Mouse (Mus musculus) erythroblast, embryonic 14.5 days (primary cell): ENCODE data around the gene Gins2. TPM values are rescaled to one million over a fixed set of nuclear protein-coding genes. Genes with fewer than 3 reads are reported as not detected.

Source experiments
- H3K27me3 ChIP-seq: 2 replicates; pipeline ENCODE4 v1.6.1; 2012; ENCODE audit warnings: inconsistent platforms; ENCODE audit not compliant: control insufficient read depth
- H3K36me3 ChIP-seq: 2 replicates; pipeline ENCODE4 v1.6.1; 2012; ENCODE audit warnings: mild to moderate bottlenecking, inconsistent platforms; ENCODE audit not compliant: control insufficient read depth
- H3K4me1 ChIP-seq: 2 replicates; pipeline ENCODE4 v1.6.1; 2012; ENCODE audit warnings: inconsistent platforms; ENCODE audit not compliant: control insufficient read depth
- H3K4me3 ChIP-seq: replicated peaks from 2 replicates; pipeline ENCODE3; 2012; ENCODE audit warnings: moderate library complexity, mild to moderate bottlenecking, inconsistent platforms
- H3K9me3 ChIP-seq: 2 replicates; pipeline ENCODE4 v1.6.1; 2012; ENCODE audit warnings: low read length, inconsistent platforms, mixed read lengths; ENCODE audit not compliant: control insufficient read depth
- GATA1 ChIP-seq: IDR thresholded peaks from 2 replicates; pipeline ENCODE4 v1.6.1; 2012; ENCODE audit warnings: low read length, inconsistent platforms, mixed read lengths
- TAL1 ChIP-seq: IDR thresholded peaks from 3 replicates; pipeline ENCODE4 v1.6.1; 2012; ENCODE audit warnings: low read length, inconsistent platforms, mixed read lengths
- polyA plus RNA-seq: library from polyadenylated mRNA; stranded (reverse); fragments of >175 nt; gene quantifications from 2 replicates; pipeline ENCODE4 v1.2.3, GENCODE M21; 2012

Gene Gins2
- polyA plus RNA-seq, 1 experiment, result 8.6 TPM

GRCm38 (mm10) chr8:120547562-120547961, 41.5 kb downstream of the Gins2 start:
- Histone ChIP-seq H3K9me3 (no peaks in the 10 kb centered on the region), H3K27me3 (no peaks in the 10 kb centered on the region), H3K4me1 (peaks cover 80% of the 10 kb centered on the region), H3K36me3 (peaks cover 98% of the 10 kb centered on the region), H3K4me3 (no peak overlapping the region)
- TF ChIP-seq TAL1 (no peak), GATA1 (no peak)

GRCm38 (mm10) chr8:120544155-120544554, 44.9 kb downstream of the Gins2 start:
- H3K36me3 ChIP-seq, result peaks cover 94% of the 10 kb centered on the region
- TF ChIP-seq GATA1 (no peak), TAL1 (no peak)
- peaks cover 94% of the 10 kb centered on the region for H3K4me1 ChIP-seq
- no peaks in the 10 kb centered on the region for H3K27me3 ChIP-seq
- H3K4me3 ChIP-seq, result no peak overlapping the region
- no peaks in the 10 kb centered on the region for H3K9me3 ChIP-seq

DNA sequence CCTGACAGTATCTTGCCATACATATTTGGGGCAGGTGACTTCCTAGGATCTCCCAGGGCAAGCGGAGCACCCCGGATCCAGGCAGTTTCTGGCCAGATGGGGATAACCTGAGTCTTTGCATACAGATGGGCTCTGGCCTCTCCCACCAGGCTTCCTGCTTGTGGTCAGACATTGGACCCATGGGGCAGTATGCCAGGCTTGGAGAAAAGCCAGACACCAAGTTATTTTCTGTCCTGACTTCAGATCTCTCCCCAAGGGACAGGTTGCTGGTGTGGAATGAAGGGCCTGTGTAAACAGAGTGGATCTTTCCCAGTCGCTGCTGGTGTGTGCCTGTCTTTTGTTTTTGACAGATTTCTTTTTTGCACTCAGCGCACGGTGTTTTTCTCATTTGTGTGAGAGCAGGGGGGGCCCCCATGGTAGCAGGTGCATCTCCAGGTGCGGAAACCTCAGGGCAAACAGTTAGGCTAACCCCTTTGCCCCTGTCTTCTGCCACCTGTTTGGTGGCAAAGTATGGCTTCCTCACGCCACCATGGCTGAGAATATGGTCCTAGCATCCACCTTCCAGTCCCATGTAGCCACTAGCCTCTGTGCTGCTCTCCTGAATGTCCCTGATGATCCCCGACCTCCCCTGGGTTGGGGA, 45.6 kb downstream of the Gins2 start:
- Histone ChIP-seq H3K4me1 (peaks cover 96% of the 10 kb centered on the region), H3K4me3 (no peak overlapping the region), H3K36me3 (peaks cover 94% of the 10 kb centered on the region), H3K27me3 (no peaks in the 10 kb centered on the region), H3K9me3 (no peaks in the 10 kb centered on the region)
- TF ChIP-seq GATA1, result no peak
- no peak for TF ChIP-seq TAL1

- Histone ChIP-seq H3K9me3 (no peaks in the 10 kb centered on the region), H3K27me3 (no peaks in the 10 kb centered on the region), H3K36me3 (peaks cover 88% of the 10 kb centered on the region), H3K4me1 (peaks cover 96% of the 10 kb centered on the region), H3K4me3 (no peak overlapping the region)
- no peak for TF ChIP-seq GATA1
- no peak for TF ChIP-seq TAL1
These were observed 46.1 kb downstream of the Gins2 start for GRCm38 (mm10) chr8:120542995-120543394.

- Histone ChIP-seq H3K27me3 (no peaks in the 10 kb centered on the region), H3K4me1 (peaks cover 91% of the 10 kb centered on the region), H3K36me3 (peaks cover 59% of the 10 kb centered on the region), H3K9me3 (no peaks in the 10 kb centered on the region), H3K4me3 (peak overlapping the region; percentile 94)
- TF ChIP-seq TAL1 (peak; percentile 62; the same call in 2 of the 3 replicates), GATA1 (no peak)
These were observed 49.1 kb downstream of the Gins2 start for GRCm38 (mm10) chr8:120539775-120540625.

DNA sequence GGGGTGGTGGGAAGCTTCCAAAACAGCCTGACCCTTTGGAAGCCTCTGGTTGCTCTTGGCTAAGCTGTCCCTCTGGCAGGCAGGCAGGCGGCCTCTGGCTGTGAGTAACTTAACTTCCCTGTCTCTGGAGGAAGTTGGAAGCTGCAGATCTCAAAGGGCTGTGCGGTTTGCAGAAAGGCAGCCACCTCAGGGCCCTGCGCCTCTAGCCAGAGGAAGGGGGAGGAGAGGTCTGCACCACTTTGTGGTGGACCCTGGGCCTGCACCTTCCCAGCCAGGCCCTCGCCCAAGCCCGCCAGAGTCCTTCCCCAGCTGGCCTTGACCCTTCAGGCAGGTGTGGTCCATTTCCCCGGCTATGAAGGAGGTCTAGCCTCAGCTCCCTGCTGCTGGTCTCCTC, 49.7 kb downstream of the Gins2 start:
- Histone ChIP-seq H3K36me3 (peaks cover 57% of the 10 kb centered on the region), H3K9me3 (no peaks in the 10 kb centered on the region), H3K4me3 (peak overlapping the region; percentile 94), H3K27me3 (no peaks in the 10 kb centered on the region), H3K4me1 (peaks cover 92% of the 10 kb centered on the region)
- TF ChIP-seq GATA1, result no peak
- no peak for TF ChIP-seq TAL1

DNA sequence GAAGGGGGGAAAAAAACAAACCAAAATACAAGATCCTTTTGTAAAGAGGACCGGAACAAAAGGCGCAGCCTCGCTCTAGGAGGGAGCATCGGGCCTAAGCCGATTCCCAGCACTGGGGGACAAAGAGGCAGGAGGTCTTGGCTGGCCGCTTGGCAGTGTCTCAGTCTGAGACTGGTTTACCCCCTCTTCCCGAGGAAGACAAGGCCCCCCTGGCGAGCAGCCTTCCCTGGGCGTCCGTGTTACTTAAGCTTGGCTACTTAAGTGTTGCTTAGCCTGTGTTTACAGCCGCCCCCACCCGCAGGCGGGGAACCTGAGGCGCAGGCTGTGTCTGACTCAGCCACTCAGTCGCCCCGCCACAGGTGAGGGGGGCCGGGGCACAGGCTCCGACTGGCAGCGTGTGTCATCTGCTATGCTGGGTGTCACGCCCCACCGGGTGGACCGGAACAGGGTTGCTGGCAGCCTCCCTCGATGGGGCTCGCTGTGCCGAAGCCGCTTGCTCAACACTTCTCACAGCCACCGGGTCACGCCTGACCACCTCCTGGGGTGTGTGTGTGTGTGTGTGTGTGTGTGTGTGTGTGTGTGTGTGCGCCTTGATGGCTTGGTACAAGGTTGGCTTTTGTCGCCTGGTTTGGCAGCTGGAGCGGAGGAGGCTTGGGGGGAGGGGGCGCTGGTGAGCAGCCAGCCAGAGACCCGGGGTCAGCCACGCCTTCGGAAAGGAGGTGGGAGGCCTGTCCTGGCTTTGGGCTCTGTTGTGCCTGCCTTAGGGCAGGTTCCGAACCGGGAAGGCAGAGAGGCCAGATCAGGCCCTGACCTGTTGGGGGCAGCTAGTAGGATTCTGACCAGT, 50.5 kb downstream of the Gins2 start:
- Histone ChIP-seq H3K4me3 (peak overlapping the region; percentile 94), H3K9me3 (no peaks in the 10 kb centered on the region), H3K4me1 (peaks cover 92% of the 10 kb centered on the region), H3K27me3 (no peaks in the 10 kb centered on the region), H3K36me3 (peaks cover 56% of the 10 kb centered on the region)
- TF ChIP-seq GATA1, result no peak
- no peak for TF ChIP-seq TAL1

DNA sequence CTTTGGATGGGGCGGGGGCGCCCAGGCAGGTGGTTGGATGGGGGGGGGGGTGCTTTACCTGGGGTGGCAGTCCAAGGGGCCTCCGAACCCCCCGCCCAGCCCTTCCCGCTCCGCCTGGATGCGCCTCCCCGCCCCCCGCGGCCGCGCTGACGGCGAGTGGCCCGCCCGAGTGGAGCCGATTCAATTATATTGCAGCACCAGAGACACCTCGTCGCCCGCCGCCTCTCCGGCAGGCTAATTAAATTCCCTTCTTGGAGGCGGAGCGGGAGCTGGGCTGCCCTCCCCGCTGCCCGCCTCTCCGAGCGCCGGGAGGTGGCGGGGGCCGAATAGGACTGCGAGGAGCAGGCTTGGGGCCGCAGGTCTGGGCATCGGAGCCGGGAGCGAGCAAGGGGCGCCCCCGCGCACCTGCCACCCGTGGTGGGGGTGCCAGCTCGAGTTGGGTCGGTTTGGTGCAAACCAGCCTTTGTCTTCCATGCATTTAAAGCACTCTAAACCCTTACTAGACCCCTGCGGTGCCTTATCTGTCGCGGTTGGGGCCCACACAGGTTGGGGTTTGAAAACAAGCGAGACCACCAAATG, 51.2 kb downstream of the Gins2 start:
- Histone ChIP-seq H3K4me1 (peaks cover 93% of the 10 kb centered on the region), H3K4me3 (peak overlapping the region; percentile 94), H3K36me3 (peaks cover 56% of the 10 kb centered on the region), H3K27me3 (peaks cover 2% of the 10 kb centered on the region; the same call in 1 of the 2 replicates), H3K9me3 (no peaks in the 10 kb centered on the region)
- TF ChIP-seq GATA1 (no peak), TAL1 (no peak)
